Mouse (Mus musculus) lung, postnatal 0 days (tissue): ENCODE data around the gene Gabpb1.

Source experiments
- CTCF ChIP-seq: IDR thresholded peaks from 2 replicates; pipeline ENCODE4 v1.5.1; 2016; ENCODE audit warnings: antibody characterized with exemption, mild to moderate bottlenecking
- EP300 ChIP-seq: IDR thresholded peaks from 2 replicates; pipeline ENCODE4 v1.6.1; 2016; ENCODE audit warnings: antibody characterized with exemption, mild to moderate bottlenecking, control low read depth

GRCm38 (mm10) chr2:126600533-126600932 lies 75.6 kb downstream of the Gabpb1 start:
- no peak for TF ChIP-seq CTCF
- peak; percentile 47 for TF ChIP-seq EP300
